Mouse (Mus musculus) C2C12 (cell line): ENCODE measurements around the gene Rlf. TPM values are rescaled to one million over a fixed set of nuclear protein-coding genes. Genes with fewer than 3 reads are reported as not detected.

Experiments used
- H3K27me3 ChIP-seq: one replicate; pipeline ENCODE4 v1.6.1; 2011; ENCODE audit not compliant: control insufficient read depth, insufficient read depth, insufficient read length
- H3K36me3 ChIP-seq: one replicate; pipeline ENCODE4 v1.6.1; 2011; ENCODE audit not compliant: control insufficient read depth, insufficient read depth
- H3K4me3 ChIP-seq: one replicate; pipeline ENCODE4 v1.5.1; 2011; ENCODE audit warnings: mild to moderate bottlenecking, control low read depth; ENCODE audit not compliant: poor library complexity, insufficient read depth, severe bottlenecking
- H3K79me2 ChIP-seq: one replicate; pipeline ENCODE4 v1.6.1; 2011; ENCODE audit not compliant: control insufficient read depth, insufficient read depth
- H3K79me3 ChIP-seq: one replicate; pipeline ENCODE4 v1.6.1; 2011; ENCODE audit warnings: low read depth, control low read depth
- H3ac ChIP-seq: one replicate; pipeline ENCODE3; 2011; ENCODE audit warnings: low read depth; ENCODE audit not compliant: control insufficient read depth, insufficient read length
- CEBPB ChIP-seq: IDR thresholded peaks from one replicate; pipeline ENCODE4 v1.6.1; 2011; ENCODE audit warnings: low read depth, mild to moderate bottlenecking, control low read depth, moderate library complexity
- CTCF ChIP-seq: IDR thresholded peaks from one replicate; pipeline ENCODE4 v1.5.1; 2011; ENCODE audit not compliant: control insufficient read depth, insufficient read depth, insufficient read length
- FOSL1 ChIP-seq: IDR thresholded peaks from one replicate; pipeline ENCODE4 v1.8.0; 2011; ENCODE audit warnings: mild to moderate bottlenecking, low read length; ENCODE audit not compliant: poor library complexity, insufficient read depth, severe bottlenecking
- MAX ChIP-seq: IDR thresholded peaks from one replicate; pipeline ENCODE4 v1.6.1; 2011; ENCODE audit warnings: mild to moderate bottlenecking, control low read depth
- MYOD1 ChIP-seq: IDR thresholded peaks from one replicate; pipeline ENCODE4 v1.6.1; 2011; ENCODE audit warnings: low read depth; ENCODE audit not compliant: control insufficient read depth, insufficient read length
- MYOG ChIP-seq: IDR thresholded peaks from one replicate; pipeline ENCODE4 v1.6.1; 2011; ENCODE audit not compliant: control insufficient read depth, insufficient read length; ENCODE audit errors: extremely low read depth
- USF1 ChIP-seq: IDR thresholded peaks from one replicate; pipeline ENCODE4 v1.6.1; 2011; ENCODE audit warnings: low read depth, mild to moderate bottlenecking, control low read depth, moderate library complexity
- polyA plus RNA-seq: library from polyadenylated mRNA; unstranded; fragments of >200 nt; fragmentation: generic; extraction: Trizol; gene quantifications from one replicate; pipeline ENCODE4 v1.2.1, GENCODE M21; 2012; ENCODE audit warnings: missing spikeins

The Rlf gene
- polyA plus RNA-seq, 1 experiment, result 3.0 TPM

GRCm38 (mm10) chr4:121109126-121109525, 105.8 kb downstream of the Rlf start, which contains the start of gene Tmco2:
Gene Tmco2 (minus strand): TSS chr4:121109226.
- no peaks in the 10 kb centered on the region for H3K79me3 ChIP-seq
- peaks cover 3% of the 10 kb centered on the region for H3K27me3 ChIP-seq
- TF ChIP-seq CTCF (no peak), CEBPB (no peak), MYOD1 (no peak), FOSL1 (no peak), USF1 (no peak), MAX (no peak), MYOG (no peak)
- H3ac ChIP-seq, result no peak within 1 kb of the TSS
- H3K79me2 ChIP-seq, result no peaks in the 10 kb centered on the region
- no peaks in the 10 kb centered on the region for H3K36me3 ChIP-seq
- no peak within 1 kb of the TSS for H3K4me3 ChIP-seq

GRCm38 (mm10) chr4:121103304-121103703, 111.6 kb downstream of the Rlf start:
- H3K79me2 ChIP-seq, result no peaks in the 10 kb centered on the region
- peaks cover 3% of the 10 kb centered on the region for H3K27me3 ChIP-seq
- TF ChIP-seq USF1 (no peak), FOSL1 (no peak), MYOG (no peak), CTCF (no peak), MAX (no peak), CEBPB (no peak), MYOD1 (no peak)
- H3ac ChIP-seq, result no peak overlapping the region
- no peaks in the 10 kb centered on the region for H3K36me3 ChIP-seq
- no peak overlapping the region for H3K4me3 ChIP-seq
- no peaks in the 10 kb centered on the region for H3K79me3 ChIP-seq

GRCm38 (mm10) chr4:121097650-121098378, 117.1 kb downstream of the Rlf start, which contains the start of gene Zmpste24:
Gene Zmpste24 (minus strand): TSS chr4:121098241.
- peak; percentile 58 for TF ChIP-seq MAX
- TF ChIP-seq USF1, result no peak
- H3K27me3 ChIP-seq, result no peaks in the 10 kb centered on the region

More at GRCm38 (mm10) chr4:121097650-121098378, 117.1 kb downstream of the Rlf start, which contains the start of gene Zmpste24:
- Histone ChIP-seq H3K4me3 (peak within 1 kb of the TSS; percentile 78), H3ac (peak within 1 kb of the TSS; percentile 74), H3K79me3 (peaks cover 13% of the 10 kb centered on the region), H3K36me3 (peaks cover 27% of the 10 kb centered on the region), H3K79me2 (peaks cover 28% of the 10 kb centered on the region)

Other genes with a start within 250 kb of the Rlf start
- gene Smap2, start 197.8 kb downstream of the Rlf start, polyA plus RNA-seq, result 34.3 TPM
- gene Col9a2, start 175.7 kb downstream of the Rlf start, polyA plus RNA-seq, result not detected
- 24.8 TPM for gene Zmpste24, start 116.8 kb downstream of the Rlf start, polyA plus RNA-seq
- gene Tmco2, start 105.9 kb downstream of the Rlf start, polyA plus RNA-seq, result not detected
- gene Gm12888, start 109.8 kb upstream of the Rlf start, polyA plus RNA-seq, result not detected
- gene Gm12886, start 208.0 kb upstream of the Rlf start, polyA plus RNA-seq, result not detected